Mouse (Mus musculus): ENCODE measurements at regions not wholly inside any gene's neighbourhood (a gene's known extent, or its start where the extent isn't known, plus 50 kb on each side); places are given as distances from the start of the nearest gene placed in this dataset.

GRCm38 (mm10) chr7:83104426-83104825, 237.3 kb downstream of the Mex3b start:
- Histone ChIP-seq H3K36me3 (ENCODE audit: control insufficient read depth, insufficient read depth, low read length) (no peaks in the 10 kb centered on the region), H3K27me3 (ENCODE audit: control insufficient read depth, insufficient read depth, low read depth, low read length) (no peaks in the 10 kb centered on the region), H3K27ac (ENCODE audit: low read length) (no peak overlapping the region), H3K4me3 (ENCODE audit: low read depth, low read length) (no peak overlapping the region), H3K9ac (ENCODE audit: low read depth, low read length) (no peak overlapping the region), H3K4me2 (ENCODE audit: low read length) (no peak overlapping the region), H3K4me1 (ENCODE audit: control insufficient read depth, insufficient read depth, low read length) (no peaks in the 10 kb centered on the region), H3K9me3 (replicated peaks; ENCODE audit: control insufficient read depth, low read length, poor library complexity, severe bottlenecking) (no peaks in the 10 kb centered on the region)
- WGBS = 82% methylated on average over 1 of the region's 1 CpGs
- no peak for ATAC-seq

- no peaks in the 10 kb centered on the region for H3K27me3 ChIP-seq (ENCODE audit: control insufficient read depth, insufficient read depth, low read depth, low read length)
- no peak overlapping the region for H3K9ac ChIP-seq (ENCODE audit: low read depth, low read length)
- no peak for ATAC-seq
- H3K4me2 ChIP-seq (ENCODE audit: low read length) = no peak overlapping the region
- H3K36me3 ChIP-seq (ENCODE audit: control insufficient read depth, insufficient read depth, low read length) = no peaks in the 10 kb centered on the region
- no peaks in the 10 kb centered on the region for H3K4me1 ChIP-seq (ENCODE audit: control insufficient read depth, insufficient read depth, low read length)
- H3K27ac ChIP-seq (ENCODE audit: low read length) = no peak overlapping the region
- no peaks in the 10 kb centered on the region for H3K9me3 ChIP-seq (replicated peaks; ENCODE audit: control insufficient read depth, low read length, poor library complexity, severe bottlenecking)
- H3K4me3 ChIP-seq (ENCODE audit: low read depth, low read length) = no peak overlapping the region
Observed at GRCm38 (mm10) chr7:83105672-83106071, 238.5 kb downstream of the Mex3b start.

- no peak overlapping the region for H3K4me3 ChIP-seq (ENCODE audit: low read depth, low read length)
Observed at GRCm38 (mm10) chr7:83111217-83111823, 244.2 kb downstream of the Mex3b start.

GRCm38 (mm10) chr7:83116487-83116886, 249.4 kb downstream of the Mex3b start:
- Histone ChIP-seq H3K9ac (ENCODE audit: low read depth, low read length) (no peak overlapping the region), H3K4me1 (ENCODE audit: control insufficient read depth, insufficient read depth, low read length) (0 out of 2 replicates have a peak, but pooled peaks cover 3% of the 10 kb centered on the region), H3K4me3 (ENCODE audit: low read depth, low read length) (no peak overlapping the region), H3K27me3 (ENCODE audit: control insufficient read depth, insufficient read depth, low read depth, low read length) (no peaks in the 10 kb centered on the region), H3K4me2 (ENCODE audit: low read length) (no peak overlapping the region), H3K9me3 (replicated peaks; ENCODE audit: control insufficient read depth, low read length, poor library complexity, severe bottlenecking) (no peaks in the 10 kb centered on the region), H3K27ac (ENCODE audit: low read length) (no peak overlapping the region), H3K36me3 (ENCODE audit: control insufficient read depth, insufficient read depth, low read length) (no peaks in the 10 kb centered on the region)
- WGBS = 98% methylated on average over 1 of the region's 1 CpGs
- ATAC-seq = no peak

More at GRCm38 (mm10) chr7:83111217-83111823, 244.2 kb downstream of the Mex3b start:
- H3K4me1 ChIP-seq (ENCODE audit: control insufficient read depth, insufficient read depth, low read length) = peaks cover 3% of the 10 kb centered on the region; the same call in 1 of the 2 replicates
- ATAC-seq = no peak
- H3K36me3 ChIP-seq (ENCODE audit: control insufficient read depth, insufficient read depth, low read length) = no peaks in the 10 kb centered on the region
- 65% methylated on average over 6 of the region's 6 CpGs for WGBS
- no peak overlapping the region for H3K4me2 ChIP-seq (ENCODE audit: low read length)
- H3K27me3 ChIP-seq (ENCODE audit: control insufficient read depth, insufficient read depth, low read depth, low read length) = no peaks in the 10 kb centered on the region
- H3K27ac ChIP-seq (ENCODE audit: low read length) = no peak overlapping the region
- H3K9me3 ChIP-seq (replicated peaks; ENCODE audit: control insufficient read depth, low read length, poor library complexity, severe bottlenecking) = no peaks in the 10 kb centered on the region
- no peak overlapping the region for H3K9ac ChIP-seq (ENCODE audit: low read depth, low read length)

GRCm38 (mm10) chr7:83117065-83117464, 249.9 kb downstream of the Mex3b start:
- WGBS = 87% methylated on average over 3 of the region's 3 CpGs
- ATAC-seq = no peak
- H3K36me3 ChIP-seq (ENCODE audit: control insufficient read depth, insufficient read depth, low read length) = no peaks in the 10 kb centered on the region

GRCm38 (mm10) chr7:83126196-83126595, 259.1 kb downstream of the Mex3b start:
- Histone ChIP-seq H3K9ac (ENCODE audit: low read depth, low read length) (no peak overlapping the region), H3K36me3 (ENCODE audit: control insufficient read depth, insufficient read depth, low read length) (no peaks in the 10 kb centered on the region), H3K4me2 (ENCODE audit: low read length) (no peak overlapping the region), H3K9me3 (replicated peaks; ENCODE audit: control insufficient read depth, low read length, poor library complexity, severe bottlenecking) (no peaks in the 10 kb centered on the region), H3K27ac (ENCODE audit: low read length) (no peak overlapping the region), H3K27me3 (ENCODE audit: control insufficient read depth, insufficient read depth, low read depth, low read length) (no peaks in the 10 kb centered on the region), H3K4me3 (ENCODE audit: low read depth, low read length) (no peak overlapping the region), H3K4me1 (ENCODE audit: control insufficient read depth, insufficient read depth, low read length) (no peaks in the 10 kb centered on the region)
- no peak for ATAC-seq
- WGBS = 70% methylated on average over 4 of the region's 4 CpGs

More at GRCm38 (mm10) chr7:83117065-83117464, 249.9 kb downstream of the Mex3b start:
- H3K27me3 ChIP-seq (ENCODE audit: control insufficient read depth, insufficient read depth, low read depth, low read length) = no peaks in the 10 kb centered on the region
- H3K27ac ChIP-seq (ENCODE audit: low read length) = no peak overlapping the region
- no peaks in the 10 kb centered on the region for H3K4me1 ChIP-seq (ENCODE audit: control insufficient read depth, insufficient read depth, low read length)
- no peaks in the 10 kb centered on the region for H3K9me3 ChIP-seq (replicated peaks; ENCODE audit: control insufficient read depth, low read length, poor library complexity, severe bottlenecking)
- H3K4me3 ChIP-seq (ENCODE audit: low read depth, low read length) = no peak overlapping the region
- H3K4me2 ChIP-seq (ENCODE audit: low read length) = no peak overlapping the region
- H3K9ac ChIP-seq (ENCODE audit: low read depth, low read length) = no peak overlapping the region

- no peak overlapping the region for H3K9ac ChIP-seq (ENCODE audit: low read depth, low read length)
- H3K4me2 ChIP-seq (ENCODE audit: low read length) = no peak overlapping the region
- H3K9me3 ChIP-seq (replicated peaks; ENCODE audit: control insufficient read depth, low read length, poor library complexity, severe bottlenecking) = no peaks in the 10 kb centered on the region
- ATAC-seq = no peak
- no peaks in the 10 kb centered on the region for H3K4me1 ChIP-seq (ENCODE audit: control insufficient read depth, insufficient read depth, low read length)
- H3K27me3 ChIP-seq (ENCODE audit: control insufficient read depth, insufficient read depth, low read depth, low read length) = no peaks in the 10 kb centered on the region
- no peak overlapping the region for H3K4me3 ChIP-seq (ENCODE audit: low read depth, low read length)
- WGBS = 41% methylated on average over 4 of the region's 4 CpGs
- no peaks in the 10 kb centered on the region for H3K36me3 ChIP-seq (ENCODE audit: control insufficient read depth, insufficient read depth, low read length)
- H3K27ac ChIP-seq (ENCODE audit: low read length) = no peak overlapping the region
Observed at GRCm38 (mm10) chr7:83140216-83140615, 273.1 kb downstream of the Mex3b start.

GRCm38 (mm10) chr7:83140658-83141057, 273.5 kb downstream of the Mex3b start:
- Histone ChIP-seq H3K9me3 (replicated peaks; ENCODE audit: control insufficient read depth, low read length, poor library complexity, severe bottlenecking) (no peaks in the 10 kb centered on the region), H3K36me3 (ENCODE audit: control insufficient read depth, insufficient read depth, low read length) (no peaks in the 10 kb centered on the region)

GRCm38 (mm10) chr7:83144018-83144417, 276.9 kb downstream of the Mex3b start:
- no peaks in the 10 kb centered on the region for H3K36me3 ChIP-seq (ENCODE audit: control insufficient read depth, insufficient read depth, low read length)
- H3K9me3 ChIP-seq (replicated peaks; ENCODE audit: control insufficient read depth, low read length, poor library complexity, severe bottlenecking) = no peaks in the 10 kb centered on the region
- no peak overlapping the region for H3K4me2 ChIP-seq (ENCODE audit: low read length)
- no peak for ATAC-seq
- H3K4me1 ChIP-seq (ENCODE audit: control insufficient read depth, insufficient read depth, low read length) = no peaks in the 10 kb centered on the region
- no peak overlapping the region for H3K9ac ChIP-seq (ENCODE audit: low read depth, low read length)
- H3K4me3 ChIP-seq (ENCODE audit: low read depth, low read length) = no peak overlapping the region
- H3K27ac ChIP-seq (ENCODE audit: low read length) = no peak overlapping the region
- H3K27me3 ChIP-seq (ENCODE audit: control insufficient read depth, insufficient read depth, low read depth, low read length) = no peaks in the 10 kb centered on the region
- 76% methylated on average over 5 of the region's 5 CpGs for WGBS

More at GRCm38 (mm10) chr7:83140658-83141057, 273.5 kb downstream of the Mex3b start:
- H3K9ac ChIP-seq (ENCODE audit: low read depth, low read length) = no peak overlapping the region
- H3K27me3 ChIP-seq (ENCODE audit: control insufficient read depth, insufficient read depth, low read depth, low read length) = no peaks in the 10 kb centered on the region
- no peak overlapping the region for H3K4me3 ChIP-seq (ENCODE audit: low read depth, low read length)
- no peak for ATAC-seq
- H3K27ac ChIP-seq (ENCODE audit: low read length) = no peak overlapping the region
- no peak overlapping the region for H3K4me2 ChIP-seq (ENCODE audit: low read length)
- H3K4me1 ChIP-seq (ENCODE audit: control insufficient read depth, insufficient read depth, low read length) = no peaks in the 10 kb centered on the region
- 83% methylated on average over 3 of the region's 3 CpGs for WGBS
